Mouse (Mus musculus) testis, adult 2 months (tissue): ENCODE data around the gene App. TPM values are rescaled to one million over a fixed set of nuclear protein-coding genes. Genes with fewer than 3 reads are reported as not detected.

Source experiments
- H3K27ac ChIP-seq: fragments of 200-500 bp; 2 replicates; pipeline ENCODE4 v1.5.1; 2012; ENCODE audit warnings: low read depth, low read length; ENCODE audit not compliant: control insufficient read depth, insufficient read depth
- H3K27me3 ChIP-seq: fragments of 200-500 bp; 2 replicates; pipeline ENCODE4 v1.6.1; 2012; ENCODE audit warnings: mild to moderate bottlenecking, low read length, moderate library complexity; ENCODE audit not compliant: control insufficient read depth, insufficient read depth
- H3K36me3 ChIP-seq: fragments of 200-500 bp; 2 replicates; pipeline ENCODE4 v1.6.1; 2012; ENCODE audit warnings: mild to moderate bottlenecking, low read length; ENCODE audit not compliant: control insufficient read depth, insufficient read depth
- H3K4me1 ChIP-seq: fragments of 200-500 bp; 2 replicates; pipeline ENCODE4 v1.6.1; 2012; ENCODE audit warnings: low read length; ENCODE audit not compliant: control insufficient read depth, insufficient read depth
- H3K4me3 ChIP-seq: fragments of 200-500 bp; 2 replicates; pipeline ENCODE4 v1.5.1; 2012; ENCODE audit warnings: low read depth, mild to moderate bottlenecking, low read length, moderate library complexity, mixed read lengths; ENCODE audit not compliant: control insufficient read depth
- CTCF ChIP-seq: fragments of 200-500 bp; IDR thresholded peaks from 2 replicates; pipeline ENCODE4 v1.5.1; 2012; ENCODE audit warnings: low read depth, mild to moderate bottlenecking, inconsistent platforms, low read length, moderate library complexity; ENCODE audit not compliant: control insufficient read depth, insufficient read depth, insufficient replicate concordance
- POLR2A ChIP-seq: fragments of 200-500 bp; IDR thresholded peaks from 2 replicates; pipeline ENCODE4 v1.6.1; 2012; ENCODE audit warnings: low read depth, mild to moderate bottlenecking, inconsistent platforms, low read length, moderate library complexity; ENCODE audit not compliant: control insufficient read depth
- polyA plus RNA-seq: library from polyadenylated mRNA; depleted of rRNA; stranded (reverse); fragments of >200 nt; gene quantifications from 2 replicates; pipeline ENCODE4 v1.2.3, GENCODE M21; 2012

Gene App
- polyA plus RNA-seq, 1 experiment = 89.0 TPM

DNA sequence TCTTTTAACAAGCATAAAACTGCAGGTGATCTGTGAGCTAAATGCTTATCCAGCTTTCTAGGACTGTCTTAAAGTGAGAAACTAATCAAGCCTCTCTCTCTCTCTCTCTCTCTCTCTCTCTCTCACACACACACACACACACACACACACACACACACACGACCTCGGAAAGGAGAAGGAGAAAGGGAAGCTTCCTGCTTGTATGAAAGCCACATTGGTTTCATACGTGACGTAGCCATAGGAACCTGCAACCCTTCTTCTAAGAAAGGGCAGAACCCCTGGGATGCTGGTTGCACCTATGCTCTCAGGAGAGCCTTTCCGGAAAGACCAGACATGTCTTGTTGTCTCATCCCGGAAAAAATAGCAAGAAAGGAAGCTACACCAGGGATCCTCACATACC is 108.8 kb downstream of the App start:
- H3K27me3 ChIP-seq = no peaks in the 10 kb centered on the region
- no peaks in the 10 kb centered on the region for H3K36me3 ChIP-seq
- no peak for TF ChIP-seq POLR2A
- no peak for TF ChIP-seq CTCF

DNA sequence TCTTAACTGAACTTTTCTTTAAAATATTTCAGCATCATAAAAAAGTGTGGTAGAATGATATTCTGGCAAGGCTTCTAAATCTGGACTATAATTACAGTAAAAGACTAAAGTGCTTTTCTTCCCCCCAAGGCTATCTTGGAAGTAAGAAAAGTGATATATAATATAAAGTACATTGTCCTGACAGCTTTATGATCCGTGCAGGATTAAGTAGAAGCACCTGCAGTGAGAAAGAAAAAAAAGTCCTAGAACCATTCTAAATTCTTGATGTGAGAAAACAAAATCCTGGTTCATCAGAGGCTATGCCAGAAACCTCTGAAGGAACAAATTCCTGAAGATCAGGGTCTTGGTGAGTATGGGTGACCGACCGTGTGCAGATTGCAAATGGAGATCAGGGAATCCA is 110.8 kb downstream of the App start:
- Histone ChIP-seq H3K36me3 (no peaks in the 10 kb centered on the region), H3K27ac (no peak overlapping the region), H3K4me1 (no peaks in the 10 kb centered on the region), H3K4me3 (no peak overlapping the region), H3K27me3 (no peaks in the 10 kb centered on the region)
- TF ChIP-seq CTCF (no peak), POLR2A (no peak)

More for the DNA sequence above, 108.8 kb downstream of the App start:
- Histone ChIP-seq H3K4me3 (no peak overlapping the region), H3K27ac (no peak overlapping the region), H3K4me1 (no peaks in the 10 kb centered on the region)

DNA sequence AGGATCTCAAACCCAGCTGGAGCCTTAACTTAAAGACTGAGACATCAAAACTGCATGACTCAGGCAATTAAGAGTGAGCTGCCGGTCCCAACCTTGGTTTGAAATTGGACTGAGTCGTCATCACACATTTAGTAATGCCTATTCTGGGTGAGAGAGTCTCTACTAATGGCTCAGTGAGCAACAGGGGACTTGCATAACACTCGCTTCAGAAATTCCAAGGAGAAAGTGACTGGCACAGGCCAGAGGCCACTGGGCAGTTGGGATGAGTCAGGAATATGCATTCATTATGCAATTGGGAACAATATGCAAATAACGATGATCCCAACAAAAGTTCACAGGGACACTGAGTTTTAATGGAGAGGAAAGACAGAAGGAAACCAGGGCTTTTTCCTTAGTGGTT is 111.8 kb downstream of the App start:
- TF ChIP-seq POLR2A (no peak), CTCF (no peak)
- Histone ChIP-seq H3K27me3 (no peaks in the 10 kb centered on the region), H3K4me3 (no peak overlapping the region), H3K36me3 (no peaks in the 10 kb centered on the region), H3K27ac (no peak overlapping the region), H3K4me1 (no peaks in the 10 kb centered on the region)

DNA sequence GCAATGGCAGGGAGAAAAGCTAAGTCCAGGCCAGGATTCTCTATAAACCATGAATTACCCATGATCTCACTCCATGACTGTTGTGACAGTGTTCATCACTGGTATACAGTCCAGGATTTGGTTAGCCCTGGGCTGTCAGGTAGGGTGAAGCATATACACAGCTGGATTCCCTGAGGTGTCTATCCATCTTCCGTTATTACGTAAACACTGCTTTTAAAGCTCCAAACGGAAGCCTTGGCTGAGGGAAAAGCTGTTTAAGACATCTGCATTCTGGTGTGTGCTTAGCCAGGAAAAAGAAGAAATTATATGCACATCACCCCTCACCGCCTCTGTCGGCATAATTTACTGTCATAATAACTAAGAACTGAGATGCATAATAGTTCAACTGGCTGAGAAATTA is 115.4 kb downstream of the App start:
- H3K4me3 ChIP-seq = no peak overlapping the region
- H3K27ac ChIP-seq = no peak overlapping the region
- H3K36me3 ChIP-seq = no peaks in the 10 kb centered on the region
- H3K27me3 ChIP-seq = no peaks in the 10 kb centered on the region
- TF ChIP-seq CTCF (no peak), POLR2A (no peak)
- H3K4me1 ChIP-seq = no peaks in the 10 kb centered on the region

DNA sequence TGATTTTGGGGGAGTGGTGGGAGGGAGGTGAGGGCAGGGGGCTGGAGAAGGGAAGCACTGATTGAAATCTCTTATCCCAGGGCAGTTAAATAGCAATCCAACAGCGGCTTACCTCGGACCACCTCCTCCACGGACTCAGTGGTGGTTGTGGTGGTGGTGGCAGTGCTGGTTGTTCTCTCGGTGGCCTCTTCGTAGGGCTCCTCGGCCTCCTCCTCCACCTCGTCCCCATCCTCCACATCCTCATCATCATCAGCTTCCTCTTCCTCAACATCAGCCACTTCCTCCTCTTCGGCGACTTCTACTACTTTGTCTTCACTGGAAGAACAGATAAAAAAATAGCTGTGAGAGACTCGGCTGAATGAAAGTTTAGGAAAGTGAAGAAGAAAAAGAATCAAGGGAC is 117.4 kb downstream of the App start:
- H3K27ac ChIP-seq = no peak overlapping the region
- H3K36me3 ChIP-seq = no peaks in the 10 kb centered on the region
- no peaks in the 10 kb centered on the region for H3K4me1 ChIP-seq
- no peaks in the 10 kb centered on the region for H3K27me3 ChIP-seq
- H3K4me3 ChIP-seq = no peak overlapping the region
- TF ChIP-seq CTCF = no peak

DNA sequence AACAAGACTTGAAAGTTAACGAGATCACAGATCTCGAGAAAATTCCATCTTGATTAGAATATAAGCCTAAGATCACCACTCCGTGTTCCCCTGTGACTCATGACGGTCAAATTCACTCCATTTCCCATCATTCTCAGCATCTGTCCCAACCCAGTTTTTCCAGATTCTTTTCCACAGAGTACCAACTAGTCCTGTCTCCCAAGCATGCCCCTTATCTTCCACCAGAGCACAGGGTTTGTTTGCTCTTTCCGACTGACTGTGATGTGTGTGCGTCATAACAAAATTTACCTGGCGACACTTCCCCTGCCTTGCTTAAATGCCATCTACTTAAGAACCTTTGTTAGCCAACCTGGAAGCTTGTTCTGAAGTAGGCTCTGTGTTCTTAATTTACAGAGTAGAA is 119.6 kb downstream of the App start:
- Histone ChIP-seq H3K36me3 (no peaks in the 10 kb centered on the region), H3K4me3 (no peak overlapping the region), H3K27me3 (no peaks in the 10 kb centered on the region), H3K27ac (no peak overlapping the region), H3K4me1 (no peaks in the 10 kb centered on the region)
- TF ChIP-seq POLR2A (no peak), CTCF (no peak)

DNA sequence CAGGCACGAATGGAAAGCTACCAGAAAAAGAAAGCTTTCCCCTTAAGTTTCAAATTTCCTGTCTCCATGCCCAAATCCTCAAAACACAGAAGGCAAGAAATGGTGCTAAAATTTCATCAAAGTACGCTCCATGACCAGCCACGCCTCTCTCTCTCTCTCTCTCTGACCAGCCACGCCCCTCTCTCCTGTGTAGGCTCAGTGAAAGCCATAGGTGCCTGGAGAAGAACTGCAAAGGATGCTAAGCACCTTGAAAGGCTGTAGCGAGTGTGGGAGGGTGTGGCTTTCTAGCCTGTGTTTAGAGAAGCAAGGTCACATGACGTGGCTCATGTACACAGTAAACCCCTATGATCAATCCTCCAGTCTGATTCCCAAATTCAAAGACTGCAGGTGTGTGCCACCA is 126.3 kb downstream of the App start:
- TF ChIP-seq POLR2A (no peak), CTCF (no peak)
- H3K4me3 ChIP-seq = no peak overlapping the region

DNA sequence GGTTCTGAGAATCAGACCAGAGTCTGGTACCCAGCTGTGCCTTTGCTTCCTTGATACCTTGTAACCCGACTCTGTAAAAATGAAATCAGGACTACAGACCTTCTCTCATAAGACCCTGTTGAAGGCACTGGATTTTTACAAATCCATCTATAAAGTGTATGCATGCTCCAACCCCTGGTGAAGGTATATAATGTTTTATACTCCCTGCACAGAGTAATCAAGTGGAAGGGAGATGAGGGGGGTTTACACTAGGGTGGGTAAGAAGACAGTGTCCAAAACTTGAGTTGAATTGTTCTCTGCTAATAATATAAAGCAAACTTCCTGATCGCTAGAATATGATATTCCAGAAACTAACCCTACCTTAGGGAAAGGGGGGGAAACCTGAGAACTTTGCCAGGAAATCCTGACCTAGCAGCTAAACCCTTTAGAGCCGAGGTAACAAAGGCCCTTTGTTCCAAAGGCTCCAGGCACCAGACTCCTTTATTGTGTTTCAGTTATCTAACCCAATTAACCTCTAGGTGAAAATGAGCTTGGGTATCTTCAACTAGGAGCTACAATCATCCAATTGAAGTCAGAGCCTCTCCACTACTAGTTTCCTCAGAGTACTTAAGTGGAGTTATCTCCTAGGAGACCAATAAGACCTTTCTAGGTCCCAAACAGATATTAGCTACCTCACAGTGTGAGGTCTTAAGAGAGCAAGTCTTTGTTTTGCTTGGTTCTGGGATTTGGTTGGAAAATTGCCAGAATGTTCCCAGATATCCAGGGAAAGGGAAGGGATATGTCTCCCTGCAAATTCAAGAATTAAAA is 132.2 kb downstream of the App start:
- no peaks in the 10 kb centered on the region for H3K36me3 ChIP-seq
- TF ChIP-seq POLR2A (no peak), CTCF (no peak)
- H3K27ac ChIP-seq = no peak overlapping the region
- H3K4me3 ChIP-seq = no peak overlapping the region
- no peaks in the 10 kb centered on the region for H3K27me3 ChIP-seq
- no peaks in the 10 kb centered on the region for H3K4me1 ChIP-seq

More for the DNA sequence above, 126.3 kb downstream of the App start:
- H3K36me3 ChIP-seq = no peaks in the 10 kb centered on the region
- no peaks in the 10 kb centered on the region for H3K27me3 ChIP-seq
- no peak overlapping the region for H3K27ac ChIP-seq
- H3K4me1 ChIP-seq = no peaks in the 10 kb centered on the region
